Mouse (Mus musculus): ENCODE results near the gene Cacna1e. TPM values are rescaled to one million over a fixed set of nuclear protein-coding genes. Genes with fewer than 3 reads are reported as not detected.

The Cacna1e gene
- polyA plus RNA-seq, 2 experiments from 2014 or later, result 0.04 to 0.19 TPM

DNA sequence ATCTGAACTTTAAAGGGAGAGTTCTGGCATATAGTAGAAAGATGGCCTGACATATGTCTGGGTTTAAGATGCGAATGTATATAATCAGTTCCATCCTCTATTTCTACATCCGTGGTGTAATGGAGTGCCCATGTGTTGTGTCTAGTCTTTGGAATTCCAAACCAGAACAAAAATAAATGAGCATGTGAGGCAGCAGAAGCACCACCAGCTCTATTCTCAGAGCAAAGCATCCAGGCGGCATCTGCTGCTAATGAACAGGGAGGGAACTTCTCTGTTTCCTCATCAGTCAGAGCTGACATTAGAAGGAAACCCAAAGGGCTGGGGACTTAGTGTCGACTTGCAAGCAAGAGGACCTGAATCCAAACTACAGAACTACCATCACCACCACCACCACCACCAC is 385.5 kb downstream of the Cacna1e start:
- no peak for ATAC-seq

DNA sequence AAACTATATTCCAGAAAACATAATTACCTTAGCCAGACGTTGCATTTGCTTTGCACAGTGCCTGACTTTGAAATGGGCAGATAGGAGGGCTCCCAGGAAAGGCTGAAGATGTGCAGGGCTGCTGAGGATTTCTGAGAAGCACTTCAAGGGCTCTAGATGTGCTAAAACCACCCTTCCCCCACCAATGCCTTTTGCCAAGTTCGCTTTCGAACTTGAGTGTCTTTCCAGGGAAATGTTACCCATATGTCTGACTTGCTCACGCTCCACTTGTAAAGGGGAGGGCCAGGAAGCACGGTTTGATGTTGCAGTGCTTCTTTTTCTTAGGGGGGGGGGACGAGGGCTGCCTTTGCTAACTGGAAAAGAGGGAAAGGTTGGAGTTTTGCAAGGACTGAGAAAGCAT is 393.2 kb downstream of the Cacna1e start:
- no peak for ATAC-seq

DNA sequence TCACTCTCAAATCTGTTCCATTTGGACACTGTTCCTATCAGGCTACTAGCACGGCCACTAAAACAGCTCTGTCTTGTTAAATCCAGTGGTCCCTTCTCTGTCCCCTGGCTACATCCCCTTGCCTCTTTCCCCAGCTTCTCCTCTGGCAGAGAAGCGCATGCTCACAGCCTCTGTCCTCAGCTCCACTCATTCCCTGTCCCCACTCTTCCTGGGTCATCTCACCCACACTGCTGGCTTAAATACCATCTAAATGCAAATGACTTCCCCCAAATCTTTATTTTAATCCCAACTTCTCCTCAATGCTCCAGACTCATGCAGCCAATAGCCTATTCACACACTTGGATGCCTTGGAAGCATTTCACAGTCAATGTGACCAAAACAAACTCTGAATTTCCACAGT is 407.6 kb downstream of the Cacna1e start:
- ATAC-seq, result no peak

- no peak for ATAC-seq
Measured at GRCm38 (mm10) chr1:154475706-154476105, 408.6 kb downstream of the Cacna1e start.

- ATAC-seq, result no peak
Measured at GRCm38 (mm10) chr1:154474156-154474555, 410.1 kb downstream of the Cacna1e start.

DNA sequence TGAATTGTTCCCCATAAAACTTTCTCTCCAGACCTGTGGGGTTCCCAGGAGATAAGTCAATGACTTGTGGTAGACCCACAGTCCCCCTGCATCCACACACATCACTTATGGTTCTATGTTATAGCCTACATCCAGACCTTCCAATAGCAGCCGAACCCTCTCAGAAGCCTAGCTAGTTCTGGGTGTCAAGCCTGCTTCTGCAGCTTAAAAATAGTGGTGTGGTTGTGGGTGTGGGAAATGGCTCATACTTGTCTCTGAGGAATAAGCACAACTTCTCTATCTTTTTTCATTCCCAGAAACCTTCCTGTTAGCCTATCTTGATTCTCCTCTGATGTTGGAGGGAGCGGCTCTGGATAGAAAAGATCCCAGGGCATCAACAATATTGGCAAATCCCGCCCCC is 417.0 kb downstream of the Cacna1e start:
- no peak for ATAC-seq

DNA sequence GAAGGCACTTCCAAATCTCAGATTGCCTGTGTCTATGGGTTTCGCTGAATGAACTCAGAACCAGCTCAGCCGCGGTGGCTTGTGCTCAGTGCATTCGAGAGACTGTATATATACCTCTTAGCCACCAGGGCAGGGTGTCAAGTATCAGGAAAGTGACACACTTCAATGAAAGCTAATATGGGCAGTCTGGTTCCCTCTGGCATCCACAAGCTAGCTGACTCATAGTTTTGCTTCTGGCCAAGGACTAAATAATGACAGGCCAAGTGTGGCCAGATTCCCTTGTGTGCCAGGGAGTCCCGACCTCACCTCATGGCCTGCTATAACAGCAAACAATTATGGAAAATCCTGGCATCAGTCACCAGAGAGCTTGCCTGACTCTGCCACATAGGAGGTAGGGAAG is 422.8 kb downstream of the Cacna1e start:
- no peak for ATAC-seq

DNA sequence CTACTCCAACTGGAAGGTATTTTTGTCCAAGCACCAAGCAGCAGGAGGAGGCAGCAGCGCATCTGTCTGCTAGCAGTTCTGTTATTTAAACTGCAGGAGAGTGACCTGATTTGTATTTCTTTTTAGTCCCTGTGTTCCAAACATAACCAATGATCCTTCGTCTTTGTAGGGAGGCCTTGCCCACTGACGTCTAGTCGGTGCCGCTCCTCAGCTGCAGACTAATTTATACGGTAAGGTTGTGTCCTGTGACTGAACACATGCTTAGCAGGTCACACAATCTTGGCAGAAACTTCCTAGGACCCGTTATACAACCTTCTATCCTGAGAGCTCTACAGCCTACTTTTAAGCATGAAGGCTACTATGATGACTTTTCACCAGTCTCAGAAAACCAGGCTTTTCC is 424.2 kb downstream of the Cacna1e start:
- ATAC-seq, result no peak

GRCm38 (mm10) chr1:154458601-154459000 is 425.7 kb downstream of the Cacna1e start:
- no peak for ATAC-seq

GRCm38 (mm10) chr1:154450799-154451198 is 433.5 kb downstream of the Cacna1e start:
- ATAC-seq, result no peak

GRCm38 (mm10) chr1:154446456-154446855 is 437.8 kb downstream of the Cacna1e start:
- ATAC-seq, result no peak

- ATAC-seq, result no peak
Measured at GRCm38 (mm10) chr1:154433520-154433919, 450.8 kb downstream of the Cacna1e start.

GRCm38 (mm10) chr1:154433112-154433511 is 451.2 kb downstream of the Cacna1e start:
- no peak for ATAC-seq

DNA sequence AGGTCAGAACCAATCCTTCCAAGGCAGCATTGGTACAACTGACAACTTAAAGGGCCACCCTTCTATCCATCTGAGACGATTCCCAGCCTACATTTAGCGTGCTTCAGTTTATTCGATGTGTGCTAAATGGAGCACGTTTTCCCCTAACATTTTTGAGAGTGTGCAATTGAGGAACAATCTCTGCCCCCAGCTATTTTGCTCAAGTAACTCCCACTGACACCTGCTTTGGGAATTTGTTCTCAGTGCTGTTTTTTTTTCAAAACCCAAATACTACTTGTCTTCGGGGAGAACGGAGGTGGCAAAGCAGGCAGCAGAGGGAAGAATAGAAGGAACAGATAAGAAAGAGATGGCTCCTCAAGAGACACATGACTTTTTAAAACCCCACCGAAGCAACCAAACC is 456.0 kb downstream of the Cacna1e start:
- no peak for ATAC-seq

GRCm38 (mm10) chr1:154418278-154418677 is 466.0 kb downstream of the Cacna1e start:
- no peak for ATAC-seq

DNA sequence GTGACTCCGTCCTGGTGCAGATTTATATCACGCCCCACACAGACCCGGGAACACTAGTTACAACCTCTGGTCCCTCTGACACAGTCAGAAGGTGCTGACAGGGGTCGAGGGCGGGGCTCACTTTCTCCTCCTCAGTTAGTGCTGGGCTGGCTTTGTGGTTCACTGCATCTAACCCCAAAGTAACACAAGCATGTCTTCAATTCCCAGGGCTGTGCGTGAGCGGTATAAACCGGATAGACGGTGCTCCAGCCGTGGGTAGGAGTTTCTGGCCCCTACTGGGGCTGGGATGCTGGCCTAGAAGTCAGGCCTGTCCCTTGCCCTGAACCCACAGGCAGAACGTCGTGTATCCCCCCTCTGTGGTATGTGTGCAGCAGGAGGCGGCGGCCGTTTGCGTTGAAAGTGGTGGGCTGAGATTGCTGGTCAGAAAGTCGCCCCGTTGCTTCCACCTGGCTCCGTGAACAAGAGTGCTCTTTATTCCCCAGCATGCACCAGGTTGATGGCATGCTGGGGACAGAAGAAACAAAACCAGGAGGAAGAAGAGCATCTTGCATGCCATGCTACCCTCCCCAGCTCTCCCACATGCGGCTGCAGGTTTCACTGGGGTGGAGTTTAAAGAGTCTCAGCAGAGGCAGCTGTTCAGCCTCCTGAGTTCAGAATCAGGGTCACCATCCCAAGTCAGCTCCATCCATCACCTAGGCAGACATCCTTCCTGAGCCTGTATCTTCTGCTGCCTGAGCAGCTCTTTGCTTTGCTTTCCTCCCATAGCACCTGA is 467.7 kb downstream of the Cacna1e start:
- ATAC-seq, result no peak

DNA sequence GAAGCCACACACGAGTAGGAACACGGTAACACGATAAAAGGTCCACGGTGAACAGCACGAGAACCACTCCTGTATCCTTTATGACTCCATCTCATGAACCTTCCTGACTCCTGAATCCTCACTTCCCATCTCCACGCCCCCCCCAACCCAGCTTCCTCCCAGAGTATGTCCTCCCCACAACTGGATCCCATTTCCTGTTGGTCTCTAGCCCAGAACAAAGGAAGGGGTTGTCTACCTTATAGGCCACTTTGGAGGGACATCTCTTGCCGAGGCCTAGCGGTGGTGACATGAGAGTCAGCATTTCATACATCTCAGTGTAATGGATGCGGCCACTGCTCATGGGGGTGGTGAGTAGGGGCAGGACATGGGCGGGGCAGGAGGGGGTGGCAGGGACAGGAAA is 468.5 kb downstream of the Cacna1e start:
- no peak for ATAC-seq

DNA sequence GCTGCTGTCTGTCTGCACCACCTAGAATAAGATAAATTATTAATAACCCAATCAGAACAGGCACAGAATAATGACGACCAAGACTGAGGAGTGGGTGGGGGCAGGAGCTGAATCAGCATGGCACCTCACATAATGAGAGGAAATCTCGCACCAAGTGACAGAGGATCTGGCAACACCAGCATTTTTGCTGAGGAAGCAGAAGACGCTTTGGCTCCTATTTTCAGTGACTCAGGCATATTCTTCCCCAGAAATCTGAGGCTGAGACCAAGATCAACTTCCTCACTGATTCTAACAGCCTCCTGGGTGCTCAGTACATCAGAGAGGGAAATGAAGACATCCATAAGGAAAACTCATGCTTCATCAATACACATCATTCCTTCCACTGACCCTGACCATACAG is 471.2 kb downstream of the Cacna1e start:
- ATAC-seq, result no peak

GRCm38 (mm10) chr1:154409051-154409450 is 475.2 kb downstream of the Cacna1e start:
- no peak for ATAC-seq

GRCm38 (mm10) chr1:154391979-154392378 is 492.3 kb downstream of the Cacna1e start:
- no peak for ATAC-seq

Other genes starting within 250 kb of the Cacna1e start
- 1 to 10 TPM; 5.0 to 7.9 TPM for gene Ier5, start 215.1 kb upstream of the Cacna1e start, polyA plus RNA-seq (2017; shearing (Covaris generic))

Measured in activated CD4-positive, CD25-positive, alpha-beta regulatory T cell, adult 4 months (primary cell).